Mouse (Mus musculus): Measurements from ENCODE around the gene Prkg1. TPM values are rescaled to one million over a fixed set of nuclear protein-coding genes. Genes with fewer than 3 reads are reported as not detected.

Prkg1 gene
- polyA plus RNA-seq, 2 experiments, result 7.1 to 9.6 TPM

GRCm38 (mm10) chr19:31083761-31084160, 681.1 kb downstream of the Prkg1 start:
- peaks cover 13% of the 10 kb centered on the region for H3K9me3 ChIP-seq (ENCODE audit: control insufficient read depth, low read length)
- no peak overlapping the region for H3K9ac ChIP-seq (ENCODE audit: low read depth, low read length, severe bottlenecking)
- H3K4me3 ChIP-seq (replicated peaks; ENCODE audit: low read length), result peak overlapping the region; percentile 68
- H3K4me1 ChIP-seq (ENCODE audit: control insufficient read depth, insufficient read depth, low read length), result peaks cover 4% of the 10 kb centered on the region
- H3K27me3 ChIP-seq (ENCODE audit: control insufficient read depth, insufficient read depth, low read length), result no peaks in the 10 kb centered on the region
- peaks cover 31% of the 10 kb centered on the region for H3K36me3 ChIP-seq (ENCODE audit: control insufficient read depth, insufficient read depth, low read length)
- no peak for TF ChIP-seq POLR2A (IDR thresholded peaks at IDR 0.05; ENCODE audit: borderline replicate concordance, extremely low read depth, insufficient read depth, insufficient read length)
- no peak for ATAC-seq (ENCODE audit: low FRiP score, low read depth)
- peak overlapping the region; percentile 88 for H3K4me2 ChIP-seq (replicated peaks; ENCODE audit: low read depth, low read length, severe bottlenecking)
- no peak for DNase-seq (ENCODE audit: low spot score)
- WGBS, result 95% methylated on average over 8 of the region's 8 CpGs
- no peak overlapping the region for H3K27ac ChIP-seq (replicated peaks; ENCODE audit: low read depth, low read length)

GRCm38 (mm10) chr19:31082662-31083429, 682.0 kb downstream of the Prkg1 start, which contains the start of gene Cstf2t:
Cstf2t (plus strand) TSS chr19:31082837.
- H3K4me2 ChIP-seq (replicated peaks; ENCODE audit: low read depth, low read length, severe bottlenecking), result peak within 1 kb of the TSS; percentile 88
- DNase-seq (ENCODE audit: low spot score) (peak; percentile 99), ATAC-seq (ENCODE audit: low FRiP score, low read depth) (peak; percentile 99)
- H3K9ac ChIP-seq (ENCODE audit: low read depth, low read length, severe bottlenecking), result peak within 1 kb of the TSS; percentile 78
- peak; percentile 77; the same call in 1 of the 2 replicates for TF ChIP-seq POLR2A (IDR thresholded peaks at IDR 0.05; ENCODE audit: borderline replicate concordance, extremely low read depth, insufficient read depth, insufficient read length)
- peak within 1 kb of the TSS; percentile 80 for H3K27ac ChIP-seq (replicated peaks; ENCODE audit: low read depth, low read length)
- peaks cover 31% of the 10 kb centered on the region for H3K36me3 ChIP-seq (ENCODE audit: control insufficient read depth, insufficient read depth, low read length)
- peak within 1 kb of the TSS; percentile 68 for H3K4me3 ChIP-seq (replicated peaks; ENCODE audit: low read length)
- 3% methylated on average over 56 of the region's 56 CpGs for WGBS
- H3K4me1 ChIP-seq (ENCODE audit: control insufficient read depth, insufficient read depth, low read length), result peaks cover 4% of the 10 kb centered on the region
- H3K27me3 ChIP-seq (ENCODE audit: control insufficient read depth, insufficient read depth, low read length), result no peaks in the 10 kb centered on the region
- H3K9me3 ChIP-seq (ENCODE audit: control insufficient read depth, low read length), result peaks cover 13% of the 10 kb centered on the region

GRCm38 (mm10) chr19:31082226-31082625, 682.6 kb downstream of the Prkg1 start:
- peaks cover 4% of the 10 kb centered on the region for H3K4me1 ChIP-seq (ENCODE audit: control insufficient read depth, insufficient read depth, low read length)
- peaks cover 28% of the 10 kb centered on the region for H3K36me3 ChIP-seq (ENCODE audit: control insufficient read depth, insufficient read depth, low read length)
- H3K9ac ChIP-seq (ENCODE audit: low read depth, low read length, severe bottlenecking), result 0 out of 2 replicates have a peak overlapping the region, but pooled peaks have one; percentile 38
- no peak for TF ChIP-seq POLR2A (IDR thresholded peaks at IDR 0.05; ENCODE audit: borderline replicate concordance, extremely low read depth, insufficient read depth, insufficient read length)
- WGBS, result 21% methylated on average over 7 of the region's 7 CpGs
- peak overlapping the region; percentile 64 for H3K4me2 ChIP-seq (replicated peaks; ENCODE audit: low read depth, low read length, severe bottlenecking)
- H3K27me3 ChIP-seq (ENCODE audit: control insufficient read depth, insufficient read depth, low read length), result no peaks in the 10 kb centered on the region
- H3K27ac ChIP-seq (replicated peaks; ENCODE audit: low read depth, low read length), result peak overlapping the region; percentile 55; the same call in 1 of the 2 replicates
- no peak for DNase-seq (ENCODE audit: low spot score)
- peaks cover 13% of the 10 kb centered on the region for H3K9me3 ChIP-seq (ENCODE audit: control insufficient read depth, low read length)
- peak overlapping the region; percentile 68 for H3K4me3 ChIP-seq (replicated peaks; ENCODE audit: low read length)
- no peak for ATAC-seq (ENCODE audit: low FRiP score, low read depth)

- Histone ChIP-seq H3K27ac (replicated peaks; ENCODE audit: low read depth, low read length) (no peak overlapping the region), H3K4me2 (replicated peaks; ENCODE audit: low read depth, low read length, severe bottlenecking) (no peak overlapping the region), H3K36me3 (ENCODE audit: control insufficient read depth, insufficient read depth, low read length) (no peaks in the 10 kb centered on the region), H3K4me3 (replicated peaks; ENCODE audit: low read length) (no peak overlapping the region), H3K9ac (ENCODE audit: low read depth, low read length, severe bottlenecking) (no peak overlapping the region), H3K4me1 (ENCODE audit: control insufficient read depth, insufficient read depth, low read length) (peaks cover under 1% of the 10 kb centered on the region; the same call in 1 of the 2 replicates), H3K27me3 (ENCODE audit: control insufficient read depth, insufficient read depth, low read length) (no peaks in the 10 kb centered on the region), H3K9me3 (ENCODE audit: control insufficient read depth, low read length) (no peaks in the 10 kb centered on the region)
- no peak for DNase-seq (ENCODE audit: low spot score)
- 68% methylated on average over 3 of the region's 3 CpGs for WGBS
- no peak for TF ChIP-seq POLR2A (IDR thresholded peaks at IDR 0.05; ENCODE audit: borderline replicate concordance, extremely low read depth, insufficient read depth, insufficient read length)
- ATAC-seq (ENCODE audit: low FRiP score, low read depth), result no peak
These were observed 686.6 kb downstream of the Prkg1 start for GRCm38 (mm10) chr19:31078241-31078640.

- H3K27ac ChIP-seq (replicated peaks; ENCODE audit: low read depth, low read length), result no peak overlapping the region
- H3K36me3 ChIP-seq (ENCODE audit: control insufficient read depth, insufficient read depth, low read length), result no peaks in the 10 kb centered on the region
- DNase-seq (ENCODE audit: low spot score) (no peak), ATAC-seq (ENCODE audit: low FRiP score, low read depth) (no peak)
- no peak overlapping the region for H3K9ac ChIP-seq (ENCODE audit: low read depth, low read length, severe bottlenecking)
- no peaks in the 10 kb centered on the region for H3K9me3 ChIP-seq (ENCODE audit: control insufficient read depth, low read length)
- no peak overlapping the region for H3K4me2 ChIP-seq (replicated peaks; ENCODE audit: low read depth, low read length, severe bottlenecking)
- 82% methylated on average over 4 of the region's 4 CpGs for WGBS
- no peaks in the 10 kb centered on the region for H3K4me1 ChIP-seq (ENCODE audit: control insufficient read depth, insufficient read depth, low read length)
- no peak overlapping the region for H3K4me3 ChIP-seq (replicated peaks; ENCODE audit: low read length)
- TF ChIP-seq POLR2A (IDR thresholded peaks at IDR 0.05; ENCODE audit: borderline replicate concordance, extremely low read depth, insufficient read depth, insufficient read length), result no peak
- no peaks in the 10 kb centered on the region for H3K27me3 ChIP-seq (ENCODE audit: control insufficient read depth, insufficient read depth, low read length)
These were observed 688.7 kb downstream of the Prkg1 start for GRCm38 (mm10) chr19:31076106-31076505.
